Mouse (Mus musculus) kidney, adult 2 months (tissue): ENCODE measurements around the gene Ccdc17.

Experiments
- CTCF ChIP-seq: fragments of 200-500 bp; conservative IDR thresholded peaks from 2 replicates; pipeline ENCODE4 v1.5.1; 2011; ENCODE audit warnings: low read depth, mild to moderate bottlenecking, control low read depth, low read length, moderate library complexity, mixed read lengths; ENCODE audit not compliant: insufficient read depth, insufficient read length
- POLR2A ChIP-seq: fragments of 200-500 bp; IDR thresholded peaks from one replicate; pipeline ENCODE4 v1.6.1; 2011; ENCODE audit warnings: low read depth, low read length, control low read depth

GRCm38 (mm10) chr4:116556561-116557305, 39.7 kb upstream of the Ccdc17 start:
- TF ChIP-seq CTCF (no peak), POLR2A (peak; percentile 52)
